Mouse (Mus musculus) CH12.LX (cell line): ENCODE measurements around the gene Skap1. TPM values are rescaled to one million over a fixed set of nuclear protein-coding genes. Genes with fewer than 3 reads are reported as not detected.
A peak's percentile ranks its signal among the peaks of the same experiment; 100 is the strongest.

Experiments used
- DNase-seq: peaks from one replicate; pipeline ENCODE4 v3.0.0-alpha.2; 2013; ENCODE audit errors: extremely low read depth
- H3K27ac ChIP-seq: 2 replicates; pipeline ENCODE4 v1.5.1; 2012; ENCODE audit warnings: low read depth, mild to moderate bottlenecking, control low read depth, moderate library complexity; ENCODE audit not compliant: insufficient read depth
- H3K27me3 ChIP-seq: replicated peaks from 2 replicates; pipeline ENCODE3; 2012; ENCODE audit warnings: inconsistent platforms
- H3K36me3 ChIP-seq, 2 experiments: replicated peaks in 1 of 2; 2 replicates each; pipeline versions ENCODE3 to v1.6.1; 2012; ENCODE audit warnings: inconsistent platforms in 1 of 2, low read length in 1 of 2, mild to moderate bottlenecking in 1 of 2, mixed read lengths in 1 of 2, moderate library complexity in 1 of 2; ENCODE audit not compliant: control insufficient read depth in 1 of 2, insufficient read depth in 1 of 2
- H3K4me1 ChIP-seq, 2 experiments: 2 replicates each; pipeline ENCODE4 v1.6.1; 2012; ENCODE audit warnings: inconsistent platforms in 1 of 2, moderate library complexity in 1 of 2; ENCODE audit not compliant: insufficient read depth in 2 of 2, control insufficient read depth in 1 of 2
- H3K4me2 ChIP-seq: 2 replicates; pipeline ENCODE4 v1.6.1; 2012; ENCODE audit warnings: low read depth, mild to moderate bottlenecking, control low read depth; ENCODE audit not compliant: poor library complexity, insufficient read depth, severe bottlenecking
- H3K4me3 ChIP-seq, 3 experiments: fragments of 150-350 bp in 1 of 3; sonication (generic) in 1 of 3; replicated peaks in 1 of 3; 2 replicates each; pipeline versions ENCODE3 to v1.5.1; 2011 to 2012; ENCODE audit warnings: low read depth in 2 of 3, low read length in 2 of 3, mild to moderate bottlenecking in 2 of 3, moderate library complexity in 2 of 3, control low read depth in 1 of 3, improper control_type of control experiment in 1 of 3, inconsistent platforms in 1 of 3, mixed read lengths in 1 of 3; ENCODE audit not compliant: poor library complexity in 1 of 3
- H3K79me2 ChIP-seq: replicated peaks from 2 replicates; pipeline ENCODE4 v1.6.1; 2012; ENCODE audit warnings: mild to moderate bottlenecking, moderate library complexity; ENCODE audit not compliant: control insufficient read depth, poor library complexity, insufficient read depth, severe bottlenecking; ENCODE audit errors: extremely low read depth
- H3K9ac ChIP-seq: 2 replicates; pipeline ENCODE4 v1.6.1; 2012; ENCODE audit warnings: low read depth, mild to moderate bottlenecking, control low read depth, moderate library complexity; ENCODE audit not compliant: insufficient read depth
- H3K9me3 ChIP-seq: replicated peaks from 2 replicates; pipeline ENCODE3; 2012; ENCODE audit warnings: low read length, inconsistent platforms, mixed read lengths
- CHD1 ChIP-seq: IDR thresholded peaks from 2 replicates; pipeline ENCODE4 v1.6.1; 2012; ENCODE audit warnings: low read depth, low read length, improper control_type of control experiment, inconsistent platforms
- CHD2 ChIP-seq: IDR thresholded peaks from 2 replicates; pipeline ENCODE4 v1.6.1; 2011; ENCODE audit warnings: low read length, improper control_type of control experiment
- CTCF ChIP-seq, 2 experiments: IDR thresholded peaks in 1 of 2; conservative IDR thresholded peaks in 1 of 2; 2 replicates each; pipeline ENCODE4 v1.5.1; 2011 to 2012; ENCODE audit warnings: low read depth in 2 of 2, low read length in 2 of 2, improper control_type of control experiment in 1 of 2, inconsistent platforms in 1 of 2, mild to moderate bottlenecking in 1 of 2, moderate library complexity in 1 of 2
- ELF1 ChIP-seq: IDR thresholded peaks from 2 replicates; pipeline ENCODE4 v1.6.1; 2014; ENCODE audit warnings: low read depth, mild to moderate bottlenecking, inconsistent platforms, low read length, improper control_type of control experiment
- EP300 ChIP-seq: IDR thresholded peaks from 2 replicates; pipeline ENCODE4 v1.6.1; 2011; ENCODE audit warnings: low read length, improper control_type of control experiment
- ETS1 ChIP-seq: conservative IDR thresholded peaks from 2 replicates; pipeline ENCODE4 v1.6.1; 2012; ENCODE audit warnings: low read depth, mild to moderate bottlenecking, inconsistent platforms, low read length, improper control_type of control experiment, moderate library complexity
- IRF4 ChIP-seq: IDR thresholded peaks from 2 replicates; pipeline ENCODE4 v1.6.1; 2014; ENCODE audit warnings: low read depth, mild to moderate bottlenecking, inconsistent platforms, low read length, improper control_type of control experiment
- MAFK ChIP-seq: IDR thresholded peaks from 2 replicates; pipeline ENCODE4 v1.6.1; 2011; ENCODE audit warnings: low read length, improper control_type of control experiment; ENCODE audit not compliant: insufficient replicate concordance
- MAX ChIP-seq: IDR thresholded peaks from 2 replicates; pipeline ENCODE4 v1.6.1; 2011; ENCODE audit warnings: low read length, improper control_type of control experiment
- MAZ ChIP-seq: IDR thresholded peaks from 2 replicates; pipeline ENCODE4 v1.6.1; 2012; ENCODE audit warnings: low read depth, mild to moderate bottlenecking, inconsistent platforms, low read length, improper control_type of control experiment, moderate library complexity
- MEF2A ChIP-seq: IDR thresholded peaks from 2 replicates; pipeline ENCODE4 v1.6.1; 2014; ENCODE audit warnings: low read depth, mild to moderate bottlenecking, inconsistent platforms, low read length, improper control_type of control experiment, borderline replicate concordance
- MYC ChIP-seq: IDR thresholded peaks from 2 replicates; pipeline ENCODE4 v1.6.1; 2011; ENCODE audit warnings: low read depth, mild to moderate bottlenecking, improper control_type of control experiment, low read length
- NELFE ChIP-seq: IDR thresholded peaks from 2 replicates; pipeline ENCODE4 v1.6.1; 2011; ENCODE audit warnings: low read depth, low read length, improper control_type of control experiment
- NRF1 ChIP-seq: IDR thresholded peaks from 2 replicates; pipeline ENCODE4 v1.6.1; 2014; ENCODE audit warnings: low read depth, mild to moderate bottlenecking, inconsistent platforms, low read length, improper control_type of control experiment, moderate library complexity
- POLR2A ChIP-seq: IDR thresholded peaks from 2 replicates; pipeline ENCODE4 v1.6.1; 2011; ENCODE audit warnings: low read depth, mild to moderate bottlenecking, improper control_type of control experiment, low read length
- RAD21 ChIP-seq: IDR thresholded peaks from 2 replicates; pipeline ENCODE4 v1.6.1; 2011; ENCODE audit warnings: low read depth, mild to moderate bottlenecking, low read length, improper control_type of control experiment, moderate library complexity
- SIN3A ChIP-seq: IDR thresholded peaks from 2 replicates; pipeline ENCODE4 v1.6.1; 2012; ENCODE audit warnings: low read length, improper control_type of control experiment, inconsistent platforms
- SMC3 ChIP-seq: IDR thresholded peaks from 2 replicates; pipeline ENCODE4 v1.6.1; 2011; ENCODE audit warnings: low read depth, low read length, improper control_type of control experiment
- TBP ChIP-seq: conservative IDR thresholded peaks from 2 replicates; pipeline ENCODE4 v1.6.1; 2011; ENCODE audit warnings: low read depth, low read length, improper control_type of control experiment
- TCF12 ChIP-seq: IDR thresholded peaks from 2 replicates; pipeline ENCODE4 v1.6.1; 2014; ENCODE audit warnings: low read depth, mild to moderate bottlenecking, inconsistent platforms, low read length, improper control_type of control experiment
- UBTF ChIP-seq: IDR thresholded peaks from 2 replicates; pipeline ENCODE4 v1.6.1; 2012; ENCODE audit warnings: low read depth, mild to moderate bottlenecking, inconsistent platforms, low read length, improper control_type of control experiment, moderate library complexity
- USF1 ChIP-seq: IDR thresholded peaks from 2 replicates; pipeline ENCODE4 v1.6.1; 2014; ENCODE audit warnings: low read depth, mild to moderate bottlenecking, inconsistent platforms, low read length, improper control_type of control experiment
- ZMIZ1 ChIP-seq: IDR thresholded peaks from 2 replicates; pipeline ENCODE4 v1.6.1; 2012; ENCODE audit warnings: low read depth, mild to moderate bottlenecking, inconsistent platforms, low read length, improper control_type of control experiment
- dilution Hi-C: fragments of 300-500 bp; cut with MboI; formaldehyde crosslinking; loops from 2 replicates; pipeline ENCODE4 v1.14.3; 2020; ENCODE audit warnings: low sequenced_read_pairs; ENCODE audit not compliant: extremely low pct_unique_long_range_greater_than_20kb, extremely low pct_ligation_motif_present
- in situ Hi-C: fragments of 300-500 bp; cut with MboI; formaldehyde crosslinking; loops from 3 replicates; pipeline ENCODE4 v1.14.3; 2019; ENCODE audit warnings: low sequenced_read_pairs, low pct_ligation_motif_present, low pct_unique_long_range_greater_than_20kb, mixed read lengths
- polyA plus RNA-seq: library from polyadenylated mRNA; unstranded; fragments of >175 nt; gene quantifications from 2 replicates; pipeline ENCODE4 v1.2.1, GENCODE M21; 2012; ENCODE audit warnings: low read depth; ENCODE audit not compliant: insufficient read length
- total RNA-seq, 2 experiments: library from RNA; depleted of rRNA; stranded (reverse); fragments of 300-350 nt in 1 of 2; fragments of >200 nt in 1 of 2; gene quantifications; 2 replicates each; pipeline ENCODE4 v1.2.3; 2012 to 2014

Gene Skap1
- total and polyA plus RNA-seq, 3 experiments = not detected

GRCm38 (mm10) chr11:96421517-96422265 lies 42.7 kb upstream of the Skap1 start:
- no peaks in the 10 kb centered on the region for H3K79me2 ChIP-seq
- no peaks in the 10 kb centered on the region for H3K9me3 ChIP-seq
- in situ Hi-C loops = no loop called here
- H3K27me3 ChIP-seq = peaks cover 75% of the 10 kb centered on the region
- no peaks in the 10 kb centered on the region for H3K36me3 ChIP-seq
- no peak overlapping the region for H3K27ac ChIP-seq
- dilution Hi-C loops = no loop called here
- no peaks in the 10 kb centered on the region for H3K4me1 ChIP-seq
- DNase-seq = no peak
- no peak overlapping the region for H3K4me3 ChIP-seq
- TF ChIP-seq MYC (no peak), NELFE (no peak), MAZ (no peak), CHD1 (no peak), ETS1 (no peak), MEF2A (no peak), POLR2A (no peak), ZMIZ1 (no peak), TBP (no peak), NRF1 (no peak), TCF12 (no peak), CTCF (conservative IDR thresholded peaks at IDR 0.05 in 1 of 2, IDR thresholded peaks at IDR 0.05 in 1 of 2; ENCODE audit: low read depth in 2 of 2, low read length in 2 of 2) (no peak), SIN3A (no peak)
- TF ChIP-seq, all 38 proteins: peak for 0
- H3K9ac ChIP-seq = no peak overlapping the region
- H3K4me2 ChIP-seq = no peak overlapping the region

GRCm38 (mm10) chr11:96425193-96425592 lies 39.2 kb upstream of the Skap1 start:
- dilution Hi-C loops (no loop called here), in situ Hi-C loops (loop anchor here (25.0 kb wide), 1 partner anchor 437 kb away; no protein-coding TSS in a partner anchor)
- Histone ChIP-seq H3K9me3 (no peaks in the 10 kb centered on the region), H3K79me2 (no peaks in the 10 kb centered on the region), H3K36me3 (no peaks in the 10 kb centered on the region), H3K4me2 (no peak overlapping the region), H3K27me3 (peaks cover 73% of the 10 kb centered on the region), H3K4me3 (no peak overlapping the region), H3K27ac (no peak overlapping the region), H3K9ac (no peak overlapping the region), H3K4me1 (no peaks in the 10 kb centered on the region)
- peak; percentile 25 for DNase-seq
- TF ChIP-seq MAZ = no peak
- TF ChIP-seq UBTF = no peak
- TF ChIP-seq SMC3 = peak; percentile 75
- TF ChIP-seq MAFK = no peak
- 0 out of 2 replicates have a peak, but pooled peaks have one; percentile 9 for TF ChIP-seq IRF4
- TF ChIP-seq USF1 = no peak
- no peak for TF ChIP-seq SIN3A
- TF ChIP-seq CHD2 = no peak
- TF ChIP-seq CTCF (conservative IDR thresholded peaks at IDR 0.05 in 1 of 2, IDR thresholded peaks at IDR 0.05 in 1 of 2; ENCODE audit: low read depth in 2 of 2, low read length in 2 of 2) = peak; percentile 16 to 69; a peak in 2 of 4 replicates
- TF ChIP-seq ELF1 = no peak
- no peak for TF ChIP-seq CHD1
- TF ChIP-seq ZMIZ1 = no peak
- no peak for TF ChIP-seq EP300
- no peak for TF ChIP-seq TBP
- TF ChIP-seq TCF12 = no peak
- TF ChIP-seq MAX = no peak
- peak; percentile 33 for TF ChIP-seq RAD21
